Mouse (Mus musculus): ENCODE measurements at regions not wholly inside any gene's neighbourhood (a gene's known extent, or its start where the extent isn't known, plus 50 kb on each side); places are given as distances from the start of the nearest gene placed in this dataset.

- DNase-seq, result no peak
These were observed 275.3 kb upstream of the Slc24a5 start for GRCm38 (mm10) chr2:124792633-124793036.

- no peak for DNase-seq
These were observed 256.2 kb upstream of the Slc24a5 start for GRCm38 (mm10) chr2:124811709-124812108.

- DNase-seq, result no peak
These were observed 251.1 kb upstream of the Slc24a5 start for GRCm38 (mm10) chr2:124816814-124817213.

GRCm38 (mm10) chr2:124819846-124820245, 248.1 kb upstream of the Slc24a5 start:
- DNase-seq, result no peak

GRCm38 (mm10) chr2:124820821-124821220, 247.1 kb upstream of the Slc24a5 start:
- DNase-seq, result no peak

- no peak for DNase-seq
These were observed 246.6 kb upstream of the Slc24a5 start for GRCm38 (mm10) chr2:124821366-124821765.

GRCm38 (mm10) chr2:124848812-124849211, 219.1 kb upstream of the Slc24a5 start:
- peak; percentile 47 to 49 for DNase-seq

GRCm38 (mm10) chr2:124858504-124858903, 209.4 kb upstream of the Slc24a5 start:
- DNase-seq, result peak; percentile 80 to 88

GRCm38 (mm10) chr2:124888209-124888608, 179.7 kb upstream of the Slc24a5 start:
- no peak for DNase-seq

GRCm38 (mm10) chr2:124895002-124895401, 172.9 kb upstream of the Slc24a5 start:
- no peak for DNase-seq

GRCm38 (mm10) chr2:124903556-124903955, 164.4 kb upstream of the Slc24a5 start:
- DNase-seq, result no peak

GRCm38 (mm10) chr2:124905076-124905475, 162.8 kb upstream of the Slc24a5 start:
- peak in 1 of 2 experiments; percentile 21 for DNase-seq

GRCm38 (mm10) chr2:124918986-124919761, 148.8 kb upstream of the Slc24a5 start:
- DNase-seq, result no peak

- DNase-seq, result no peak
These were observed 148.1 kb upstream of the Slc24a5 start for GRCm38 (mm10) chr2:124919762-124920255.

- no peak for DNase-seq
These were observed 147.7 kb upstream of the Slc24a5 start for GRCm38 (mm10) chr2:124920265-124920664.

- DNase-seq, result peak; percentile 20 to 57
These were observed 139.8 kb upstream of the Slc24a5 start for GRCm38 (mm10) chr2:124927882-124928758.

GRCm38 (mm10) chr2:124928759-124929113, 139.2 kb upstream of the Slc24a5 start:
- no peak for DNase-seq

- no peak for DNase-seq
These were observed 137.2 kb upstream of the Slc24a5 start for GRCm38 (mm10) chr2:124930719-124931118.

GRCm38 (mm10) chr2:124932566-124932965, 135.4 kb upstream of the Slc24a5 start:
- no peak for DNase-seq

GRCm38 (mm10) chr2:124933876-124934275, 134.0 kb upstream of the Slc24a5 start:
- DNase-seq, result no peak

GRCm38 (mm10) chr2:124948263-124948781, 119.6 kb upstream of the Slc24a5 start:
- DNase-seq, result no peak

- peak; percentile 44 to 84 for DNase-seq
These were observed 119.1 kb upstream of the Slc24a5 start for GRCm38 (mm10) chr2:124948812-124949211.

GRCm38 (mm10) chr2:124952212-124952611, 115.7 kb upstream of the Slc24a5 start:
- no peak for DNase-seq

Measured in kidney, adult 8-10 months (tissue).